Mouse (Mus musculus) bone marrow, adult 2 months (tissue): ENCODE measurements at regions not wholly inside any gene's neighbourhood (a gene's known extent, or its start where the extent isn't known, plus 50 kb on each side); places are given as distances from the start of the nearest gene placed in this dataset.

ENCODE experiments used
- H3K27ac ChIP-seq: fragments of 200-500 bp; 2 replicates; pipeline ENCODE4 v1.5.1; 2012; ENCODE audit warnings: low read depth, mild to moderate bottlenecking, control low read depth, inconsistent platforms, low read length; ENCODE audit not compliant: control insufficient read depth, poor library complexity, insufficient read depth
- H3K4me1 ChIP-seq: fragments of 200-500 bp; 2 replicates; pipeline ENCODE4 v1.6.1; 2011; ENCODE audit warnings: low read length; ENCODE audit not compliant: control insufficient read depth, insufficient read depth
- H3K4me3 ChIP-seq: fragments of 200-500 bp; replicated peaks from 2 replicates; pipeline ENCODE3; 2011; ENCODE audit warnings: mild to moderate bottlenecking, low read depth, low read length, control low read depth; ENCODE audit not compliant: control insufficient read depth
- CTCF ChIP-seq: fragments of 200-500 bp; IDR thresholded peaks from 2 replicates; pipeline ENCODE4 v1.5.1; 2011; ENCODE audit warnings: low read length, control low read depth; ENCODE audit not compliant: control insufficient read depth, insufficient read depth
- POLR2A ChIP-seq: fragments of 200-500 bp; IDR thresholded peaks from 2 replicates; pipeline ENCODE4 v1.6.1; 2011; ENCODE audit warnings: low read depth, mild to moderate bottlenecking, control low read depth, low read length, borderline replicate concordance; ENCODE audit not compliant: control insufficient read depth
- WGBS: fragments of 180-500 bp; shearing (Covaris S2); methylation state at CpG from one replicate; pipeline ENCODE4 v1.1.7; 2018; 5-methylcytosine and 5-hydroxymethylcytosine counted together

GRCm38 (mm10) chr6:100059803-100060202 is 227.5 kb downstream of the Rybp start:
- no peak for TF ChIP-seq POLR2A
- no peak for TF ChIP-seq CTCF
- Histone ChIP-seq H3K4me1 (no peaks in the 10 kb centered on the region), H3K4me3 (no peak overlapping the region), H3K27ac (no peak overlapping the region)
- WGBS, result 73% methylated on average over 8 of the region's 8 CpGs

- H3K4me1 ChIP-seq, result no peaks in the 10 kb centered on the region
- no peak overlapping the region for H3K4me3 ChIP-seq
- no peak overlapping the region for H3K27ac ChIP-seq
- WGBS, result 79% methylated on average over 5 of the region's 5 CpGs
- TF ChIP-seq CTCF (no peak), POLR2A (no peak)
These were observed 231.3 kb downstream of the Rybp start for GRCm38 (mm10) chr6:100055980-100056379.

DNA sequence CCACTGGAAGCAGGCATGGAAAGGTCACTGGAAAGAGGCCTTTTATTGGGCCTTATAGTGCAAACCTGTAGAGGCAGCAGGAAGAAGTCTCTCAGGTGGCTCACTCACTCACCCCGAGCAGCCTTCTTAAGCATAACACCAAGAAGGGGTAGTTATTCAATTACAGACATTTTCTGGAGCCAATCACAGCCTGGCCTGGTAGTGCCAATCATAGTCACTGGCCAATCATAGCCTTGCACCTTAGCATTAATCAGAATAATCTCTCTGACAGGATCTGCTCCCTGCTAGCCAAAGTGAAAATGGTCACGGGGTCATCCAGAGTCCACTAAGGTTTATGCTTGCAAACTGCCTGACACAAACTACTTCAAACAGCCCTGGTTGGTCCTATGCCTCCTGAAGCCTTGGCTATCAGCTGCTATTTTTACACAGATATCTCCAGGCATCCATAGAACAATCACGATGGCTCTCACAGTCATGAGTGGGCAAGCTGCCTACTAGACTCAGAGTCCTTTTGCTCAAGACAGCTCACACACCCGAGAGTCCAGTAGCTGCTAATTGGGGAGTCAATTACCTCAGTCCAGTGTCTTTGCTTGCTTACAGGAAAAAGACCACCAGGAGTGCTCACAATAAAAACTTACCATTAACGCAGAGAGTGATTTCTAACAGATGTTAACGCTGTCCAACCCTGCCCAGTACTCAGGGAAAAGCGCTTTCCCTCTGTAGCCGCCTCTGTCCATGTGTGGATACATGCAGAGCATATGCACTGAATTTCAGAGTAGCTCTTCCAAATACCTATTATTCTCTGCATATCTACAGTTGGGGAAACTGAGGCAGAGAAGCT is 234.1 kb downstream of the Rybp start:
- 78% methylated on average over 8 of the region's 8 CpGs for WGBS
- no peak for TF ChIP-seq POLR2A
- TF ChIP-seq CTCF, result no peak
- Histone ChIP-seq H3K4me1 (no peaks in the 10 kb centered on the region), H3K4me3 (no peak overlapping the region), H3K27ac (no peak overlapping the region)

- 78% methylated on average over 4 of the region's 4 CpGs for WGBS
- TF ChIP-seq POLR2A (no peak), CTCF (no peak)
- no peak overlapping the region for H3K27ac ChIP-seq
- H3K4me3 ChIP-seq, result no peak overlapping the region
- no peaks in the 10 kb centered on the region for H3K4me1 ChIP-seq
These were observed 234.9 kb downstream of the Rybp start for GRCm38 (mm10) chr6:100052406-100052805.

DNA sequence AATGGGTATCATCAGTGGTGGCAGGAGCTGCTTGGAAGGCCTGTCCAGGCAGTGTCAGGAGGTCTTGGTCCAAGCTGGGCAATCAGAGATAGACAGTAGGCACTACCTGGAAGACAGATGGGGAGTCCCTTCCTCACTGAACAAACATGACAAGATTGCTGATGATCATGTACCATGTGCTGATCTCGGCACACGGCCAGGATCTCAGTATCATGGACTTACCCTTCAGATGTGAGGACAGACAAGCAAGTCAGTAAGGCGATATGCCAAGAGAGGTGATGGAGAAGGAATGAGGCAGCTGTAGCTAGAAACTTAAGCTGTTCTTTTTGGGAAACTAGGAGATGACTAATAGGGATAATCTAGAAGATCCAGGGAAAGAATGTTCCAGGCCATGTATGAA is 238.2 kb downstream of the Rybp start:
- no peak overlapping the region for H3K27ac ChIP-seq
- 79% methylated on average over 3 of the region's 3 CpGs for WGBS
- TF ChIP-seq CTCF (no peak), POLR2A (no peak)
- H3K4me3 ChIP-seq, result no peak overlapping the region
- no peaks in the 10 kb centered on the region for H3K4me1 ChIP-seq

GRCm38 (mm10) chr6:100046186-100046990 is 240.9 kb downstream of the Rybp start:
- Histone ChIP-seq H3K4me1 (no peaks in the 10 kb centered on the region), H3K27ac (no peak overlapping the region), H3K4me3 (no peak overlapping the region)
- WGBS, result 49% methylated on average over 12 of the region's 12 CpGs
- TF ChIP-seq CTCF (no peak), POLR2A (no peak)

DNA sequence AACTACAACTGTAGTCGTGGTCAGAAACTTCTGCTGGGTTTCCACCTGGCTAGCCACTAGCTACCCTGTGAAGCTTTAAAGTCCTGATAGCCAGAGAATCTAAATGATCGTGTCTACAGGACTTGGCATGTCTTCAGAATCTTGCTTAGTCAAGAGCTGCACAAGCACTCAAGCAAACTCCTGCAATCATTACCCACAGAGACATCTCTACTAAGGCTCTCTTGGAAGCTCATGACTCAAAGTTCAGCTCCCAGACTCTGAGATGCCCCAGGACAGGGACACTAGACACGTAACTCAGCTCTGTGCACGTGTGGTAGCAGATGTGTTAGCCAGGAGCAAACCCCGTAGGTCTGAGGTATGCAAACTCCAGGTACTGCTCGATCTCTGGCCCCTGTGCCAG is 242.2 kb downstream of the Rybp start:
- no peaks in the 10 kb centered on the region for H3K4me1 ChIP-seq
- no peak for TF ChIP-seq POLR2A
- no peak for TF ChIP-seq CTCF
- WGBS, result 73% methylated on average over 6 of the region's 6 CpGs

GRCm38 (mm10) chr6:100041161-100041560 is 246.1 kb downstream of the Rybp start:
- 75% methylated on average over 5 of the region's 5 CpGs for WGBS
- TF ChIP-seq CTCF (no peak), POLR2A (no peak)
- no peak overlapping the region for H3K4me3 ChIP-seq
- no peaks in the 10 kb centered on the region for H3K4me1 ChIP-seq
- no peak overlapping the region for H3K27ac ChIP-seq

More for the DNA sequence above, 242.2 kb downstream of the Rybp start:
- H3K4me3 ChIP-seq, result no peak overlapping the region
- H3K27ac ChIP-seq, result no peak overlapping the region
